Mouse (Mus musculus) G1E (cell line): ENCODE data around the gene Chmp2a. TPM values are rescaled to one million over a fixed set of nuclear protein-coding genes. Genes with fewer than 3 reads are reported as not detected.

ENCODE experiments used
- ATAC-seq: 2 replicates; pipeline ENCODE4 v1.8.0; 2016; ENCODE audit warnings: mild to moderate bottlenecking; ENCODE audit not compliant: insufficient number of reproducible peaks, poor library complexity, low FRiP score, severe bottlenecking; ENCODE audit errors: extremely low read depth
- DNase-seq: peaks from one replicate; pipeline ENCODE4 v3.0.0; 2012; ENCODE audit warnings: low spot score
- H3K27me3 ChIP-seq: 2 replicates; pipeline ENCODE4 v1.6.1; 2012; ENCODE audit warnings: mild to moderate bottlenecking, low read length, inconsistent platforms; ENCODE audit not compliant: insufficient read depth
- H3K36me3 ChIP-seq: replicated peaks from 2 replicates; pipeline ENCODE3; 2012; ENCODE audit warnings: mild to moderate bottlenecking, inconsistent platforms
- H3K4me1 ChIP-seq: 2 replicates; pipeline ENCODE4 v1.6.1; 2012; ENCODE audit warnings: low read depth, low read length, inconsistent platforms, mixed read lengths; ENCODE audit not compliant: insufficient read depth
- H3K4me3 ChIP-seq: 2 replicates; pipeline ENCODE4 v1.5.1; 2012; ENCODE audit warnings: low read depth, mild to moderate bottlenecking, inconsistent platforms, low read length, moderate library complexity, mixed read lengths
- H3K9me3 ChIP-seq: replicated peaks from 2 replicates; pipeline ENCODE4 v1.6.1; 2012; ENCODE audit warnings: inconsistent platforms
- CTCF ChIP-seq: IDR thresholded peaks from 2 replicates; pipeline ENCODE4 v1.5.1; 2012; ENCODE audit warnings: low read depth, low read length, inconsistent platforms, mixed read lengths
- GATA1 ChIP-seq: IDR thresholded peaks from 2 replicates; pipeline ENCODE4 v1.6.1; 2012; ENCODE audit warnings: borderline replicate concordance, low read length, inconsistent platforms, mixed read lengths
- GATA2 ChIP-seq: IDR thresholded peaks from 2 replicates; pipeline ENCODE4 v1.6.1; 2012; ENCODE audit warnings: low read depth, low read length, inconsistent platforms, borderline replicate concordance
- POLR2AphosphoS5 ChIP-seq: IDR thresholded peaks from 2 replicates; pipeline ENCODE4 v1.6.1; 2012; ENCODE audit warnings: low read depth, low read length, inconsistent platforms; ENCODE audit not compliant: insufficient replicate concordance
- TAL1 ChIP-seq: conservative IDR thresholded peaks from 2 replicates; pipeline ENCODE4 v1.6.1; 2012; ENCODE audit warnings: low read depth, low read length, inconsistent platforms, mixed read lengths
- polyA plus RNA-seq: library from polyadenylated mRNA; stranded (reverse); fragments of >175 nt; gene quantifications from 2 replicates; pipeline ENCODE4 v1.2.3, GENCODE M21; 2012
- total RNA-seq, 2 experiments: library from RNA; stranded (forward) in 1 of 2; stranded (reverse) in 1 of 2; fragments of 200-1000 nt in 1 of 2; fragments of >200 nt in 1 of 2; fragmentation: Nextera tagmentation in 1 of 2; gene quantifications; 2 replicates each; pipeline ENCODE4 v1.2.3; 2014 to 2017

Chmp2a gene
- total and polyA plus RNA-seq, 3 experiments: 163 to 289 (median 188) TPM

DNA sequence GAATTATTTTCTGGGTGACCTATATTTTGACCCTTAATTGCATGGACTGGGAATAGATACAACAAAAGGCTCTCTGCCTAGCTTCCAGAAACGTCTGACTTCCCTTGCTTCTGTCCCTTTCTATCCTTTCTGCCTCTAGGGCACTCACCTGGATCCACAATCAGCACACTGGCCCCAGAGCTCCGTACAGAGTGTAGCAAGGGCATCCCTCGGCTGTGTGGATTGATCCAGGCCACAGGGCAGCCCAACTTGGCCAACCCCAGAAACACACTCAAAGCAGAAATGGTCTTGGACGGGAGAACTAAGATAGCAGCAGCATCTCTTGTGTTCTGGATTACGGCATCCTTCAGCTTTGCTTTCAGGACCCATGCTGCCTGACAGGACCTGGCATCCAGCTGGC lies 37.4 kb downstream of the Chmp2a start:
- Histone ChIP-seq H3K4me1 (no peaks in the 10 kb centered on the region), H3K9me3 (no peaks in the 10 kb centered on the region), H3K4me3 (no peak overlapping the region), H3K27me3 (peaks cover 19% of the 10 kb centered on the region), H3K36me3 (no peaks in the 10 kb centered on the region)
- TF ChIP-seq GATA1 (no peak), GATA2 (no peak), TAL1 (no peak), POLR2AphosphoS5 (no peak), CTCF (no peak)
- no peak for ATAC-seq
- DNase-seq: no peak

GRCm38 (mm10) chr7:12995862-12996261 lies 38.7 kb downstream of the Chmp2a start:
- H3K4me1 ChIP-seq: no peaks in the 10 kb centered on the region
- ATAC-seq: no peak
- TF ChIP-seq TAL1 (no peak), GATA2 (no peak), GATA1 (no peak), CTCF (no peak), POLR2AphosphoS5 (no peak)
- H3K9me3 ChIP-seq: no peaks in the 10 kb centered on the region
- no peaks in the 10 kb centered on the region for H3K36me3 ChIP-seq
- H3K27me3 ChIP-seq: peaks cover 22% of the 10 kb centered on the region
- no peak overlapping the region for H3K4me3 ChIP-seq
- DNase-seq: no peak

DNA sequence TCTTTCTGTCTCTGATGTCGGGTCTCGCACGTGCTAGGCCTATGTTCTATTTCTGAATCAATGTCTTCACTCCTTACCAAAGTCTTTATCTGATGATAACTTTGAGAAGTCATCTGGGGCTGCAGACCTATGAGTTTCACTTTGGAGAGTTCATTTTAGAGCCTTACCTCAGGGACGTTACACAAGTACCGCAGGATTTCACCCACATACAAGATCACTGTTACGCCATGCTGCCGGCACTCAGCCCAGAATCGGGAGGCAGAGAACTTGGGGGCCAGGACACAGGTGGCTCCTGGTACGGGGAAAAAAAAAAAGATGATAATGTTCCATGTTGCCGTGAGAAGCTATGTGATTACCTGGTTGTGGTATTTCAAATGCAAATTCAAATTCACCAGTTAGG lies 41.5 kb downstream of the Chmp2a start:
- no peak overlapping the region for H3K4me3 ChIP-seq
- no peaks in the 10 kb centered on the region for H3K4me1 ChIP-seq
- ATAC-seq: no peak
- H3K36me3 ChIP-seq: no peaks in the 10 kb centered on the region
- H3K27me3 ChIP-seq: peaks cover 25% of the 10 kb centered on the region
- no peaks in the 10 kb centered on the region for H3K9me3 ChIP-seq
- DNase-seq: no peak
- no peak for TF ChIP-seq CTCF
- no peak for TF ChIP-seq POLR2AphosphoS5
- no peak for TF ChIP-seq TAL1
- TF ChIP-seq GATA1: no peak
- no peak for TF ChIP-seq GATA2

- Histone ChIP-seq H3K36me3 (no peaks in the 10 kb centered on the region), H3K27me3 (peaks cover 18% of the 10 kb centered on the region), H3K4me3 (no peak overlapping the region), H3K9me3 (no peaks in the 10 kb centered on the region), H3K4me1 (peaks cover 8% of the 10 kb centered on the region)
- DNase-seq (no peak), ATAC-seq (no peak)
- TF ChIP-seq GATA1 (no peak), TAL1 (no peak), GATA2 (no peak), CTCF (peak; percentile 31; the same call in 1 of the 2 replicates), POLR2AphosphoS5 (no peak)
Observed at GRCm38 (mm10) chr7:12992222-12992621, 42.4 kb downstream of the Chmp2a start.

GRCm38 (mm10) chr7:12987409-12988189 lies 47.0 kb downstream of the Chmp2a start:
- Histone ChIP-seq H3K4me1 (peaks cover 9% of the 10 kb centered on the region), H3K4me3 (no peak overlapping the region), H3K27me3 (peaks cover 6% of the 10 kb centered on the region), H3K9me3 (no peaks in the 10 kb centered on the region), H3K36me3 (peaks cover 6% of the 10 kb centered on the region)
- TF ChIP-seq POLR2AphosphoS5 (no peak), TAL1 (no peak), GATA1 (no peak), GATA2 (no peak), CTCF (no peak)
- DNase-seq (no peak), ATAC-seq (no peak)

GRCm38 (mm10) chr7:12986906-12987305 lies 47.7 kb downstream of the Chmp2a start:
- Histone ChIP-seq H3K4me3 (no peak overlapping the region), H3K9me3 (no peaks in the 10 kb centered on the region), H3K4me1 (peaks cover 9% of the 10 kb centered on the region), H3K27me3 (peaks cover 6% of the 10 kb centered on the region), H3K36me3 (peaks cover 13% of the 10 kb centered on the region)
- TF ChIP-seq TAL1 (no peak), POLR2AphosphoS5 (no peak), CTCF (no peak), GATA2 (no peak), GATA1 (no peak)
- DNase-seq (no peak), ATAC-seq (no peak)
